Mouse (Mus musculus): ENCODE results near the gene Cd52. TPM values are rescaled to one million over a fixed set of nuclear protein-coding genes. Genes with fewer than 3 reads are reported as not detected.
A peak's percentile ranks its signal among the peaks of the same experiment; 100 is the strongest.

Gene Cd52
- polyA plus RNA-seq, 1 experiment from 2014 or later: 4.8 TPM

GRCm38 (mm10) chr4:134117012-134117411 lies 22.1 kb upstream of the Cd52 start:
- Histone ChIP-seq H3K27ac (no peak overlapping the region), H3K9me3 (replicated peaks) (no peaks in the 10 kb centered on the region), H3K36me3 (no peaks in the 10 kb centered on the region), H3K4me3 (no peak overlapping the region), H3K4me2 (replicated peaks) (no peak overlapping the region), H3K4me1 (no peaks in the 10 kb centered on the region), H3K9ac (no peak overlapping the region), H3K27me3 (no peaks in the 10 kb centered on the region)
- no peak for ATAC-seq (ENCODE audit: low FRiP score)
- 80% methylated on average over 8 of the region's 8 CpGs for whole genome bisulfite sequencing

GRCm38 (mm10) chr4:134116501-134116900 lies 21.6 kb upstream of the Cd52 start:
- no peak for ATAC-seq (ENCODE audit: low FRiP score)
- no peak overlapping the region for H3K4me2 ChIP-seq (replicated peaks)
- H3K4me3 ChIP-seq: no peak overlapping the region
- WGBS: 86% methylated on average over 2 of the region's 2 CpGs
- H3K27ac ChIP-seq: no peak overlapping the region
- H3K36me3 ChIP-seq: no peaks in the 10 kb centered on the region
- H3K9me3 ChIP-seq (replicated peaks): no peaks in the 10 kb centered on the region
- no peak overlapping the region for H3K9ac ChIP-seq
- no peaks in the 10 kb centered on the region for H3K27me3 ChIP-seq
- no peaks in the 10 kb centered on the region for H3K4me1 ChIP-seq

- 89% methylated on average over 16 of the region's 16 CpGs for WGBS
- Histone ChIP-seq H3K9ac (no peak overlapping the region), H3K4me1 (no peaks in the 10 kb centered on the region), H3K27ac (no peak overlapping the region), H3K27me3 (no peaks in the 10 kb centered on the region), H3K4me3 (no peak overlapping the region), H3K4me2 (replicated peaks) (no peak overlapping the region), H3K9me3 (replicated peaks) (no peaks in the 10 kb centered on the region), H3K36me3 (no peaks in the 10 kb centered on the region)
- no peak for ATAC-seq (ENCODE audit: low FRiP score)
Measured at GRCm38 (mm10) chr4:134115215-134116144, 20.6 kb upstream of the Cd52 start.

GRCm38 (mm10) chr4:134114038-134114437 lies 19.2 kb upstream of the Cd52 start:
- WGBS: 86% methylated on average over 4 of the region's 4 CpGs
- H3K27ac ChIP-seq: no peak overlapping the region

GRCm38 (mm10) chr4:134113356-134113994 lies 18.6 kb upstream of the Cd52 start:
- Histone ChIP-seq H3K4me1 (no peaks in the 10 kb centered on the region), H3K27me3 (no peaks in the 10 kb centered on the region), H3K27ac (no peak overlapping the region), H3K4me3 (no peak overlapping the region), H3K9ac (no peak overlapping the region), H3K9me3 (replicated peaks) (no peaks in the 10 kb centered on the region), H3K36me3 (no peaks in the 10 kb centered on the region), H3K4me2 (replicated peaks) (no peak overlapping the region)
- ATAC-seq (ENCODE audit: low FRiP score): no peak
- WGBS: 56% methylated on average over 10 of the region's 10 CpGs

More at GRCm38 (mm10) chr4:134114038-134114437, 19.2 kb upstream of the Cd52 start:
- no peak overlapping the region for H3K4me2 ChIP-seq (replicated peaks)
- ATAC-seq (ENCODE audit: low FRiP score): no peak
- H3K27me3 ChIP-seq: no peaks in the 10 kb centered on the region
- no peak overlapping the region for H3K4me3 ChIP-seq
- no peak overlapping the region for H3K9ac ChIP-seq
- no peaks in the 10 kb centered on the region for H3K36me3 ChIP-seq
- no peaks in the 10 kb centered on the region for H3K4me1 ChIP-seq
- H3K9me3 ChIP-seq (replicated peaks): no peaks in the 10 kb centered on the region

- Histone ChIP-seq H3K27me3 (no peaks in the 10 kb centered on the region), H3K9ac (no peak overlapping the region), H3K9me3 (replicated peaks) (no peaks in the 10 kb centered on the region), H3K4me2 (replicated peaks) (no peak overlapping the region), H3K4me3 (no peak overlapping the region), H3K4me1 (no peaks in the 10 kb centered on the region), H3K27ac (no peak overlapping the region), H3K36me3 (no peaks in the 10 kb centered on the region)
- 77% methylated on average over 6 of the region's 6 CpGs for WGBS
- no peak for ATAC-seq (ENCODE audit: low FRiP score)
Measured at GRCm38 (mm10) chr4:134112403-134112802, 17.5 kb upstream of the Cd52 start.

GRCm38 (mm10) chr4:134110653-134111052 lies 15.8 kb upstream of the Cd52 start:
- H3K4me2 ChIP-seq (replicated peaks): no peak overlapping the region
- H3K36me3 ChIP-seq: no peaks in the 10 kb centered on the region
- no peak overlapping the region for H3K4me3 ChIP-seq
- H3K27ac ChIP-seq: no peak overlapping the region
- no peaks in the 10 kb centered on the region for H3K27me3 ChIP-seq
- H3K9me3 ChIP-seq (replicated peaks): no peaks in the 10 kb centered on the region
- ATAC-seq (ENCODE audit: low FRiP score): no peak
- 45% methylated on average over 3 of the region's 3 CpGs for WGBS
- H3K9ac ChIP-seq: no peak overlapping the region
- no peaks in the 10 kb centered on the region for H3K4me1 ChIP-seq

GRCm38 (mm10) chr4:134108196-134108595 lies 13.3 kb upstream of the Cd52 start:
- no peaks in the 10 kb centered on the region for H3K9me3 ChIP-seq (replicated peaks)
- H3K36me3 ChIP-seq: no peaks in the 10 kb centered on the region
- no peak overlapping the region for H3K4me2 ChIP-seq (replicated peaks)
- no peaks in the 10 kb centered on the region for H3K4me1 ChIP-seq
- H3K4me3 ChIP-seq: no peak overlapping the region
- no peak for ATAC-seq (ENCODE audit: low FRiP score)
- WGBS: 51% methylated on average over 5 of the region's 5 CpGs
- no peak overlapping the region for H3K27ac ChIP-seq
- H3K9ac ChIP-seq: no peak overlapping the region
- H3K27me3 ChIP-seq: no peaks in the 10 kb centered on the region

GRCm38 (mm10) chr4:134107730-134108129 lies 12.8 kb upstream of the Cd52 start:
- 87% methylated on average over 7 of the region's 7 CpGs for WGBS
- Histone ChIP-seq H3K9me3 (replicated peaks) (no peaks in the 10 kb centered on the region), H3K4me2 (replicated peaks) (no peak overlapping the region), H3K36me3 (no peaks in the 10 kb centered on the region), H3K4me1 (peaks cover 2% of the 10 kb centered on the region; the same call in 1 of the 2 replicates), H3K4me3 (no peak overlapping the region), H3K27ac (no peak overlapping the region), H3K27me3 (no peaks in the 10 kb centered on the region), H3K9ac (no peak overlapping the region)
- no peak for ATAC-seq (ENCODE audit: low FRiP score)

GRCm38 (mm10) chr4:134106105-134106504 lies 11.2 kb upstream of the Cd52 start:
- Histone ChIP-seq H3K4me3 (no peak overlapping the region), H3K36me3 (no peaks in the 10 kb centered on the region), H3K9ac (no peak overlapping the region), H3K27me3 (no peaks in the 10 kb centered on the region), H3K9me3 (replicated peaks) (no peaks in the 10 kb centered on the region), H3K4me2 (replicated peaks) (no peak overlapping the region), H3K27ac (no peak overlapping the region), H3K4me1 (peaks cover 3% of the 10 kb centered on the region; the same call in 1 of the 2 replicates)
- ATAC-seq (ENCODE audit: low FRiP score): no peak
- WGBS: 77% methylated on average over 7 of the region's 7 CpGs

GRCm38 (mm10) chr4:134102742-134103119 lies 7.8 kb upstream of the Cd52 start:
- peak overlapping the region; percentile 75 for H3K4me2 ChIP-seq (replicated peaks)
- WGBS: 3% methylated on average over 20 of the region's 21 CpGs
- H3K27me3 ChIP-seq: no peaks in the 10 kb centered on the region
- H3K9me3 ChIP-seq (replicated peaks): no peaks in the 10 kb centered on the region
- peak overlapping the region; percentile 55 for H3K9ac ChIP-seq
- H3K27ac ChIP-seq: no peak overlapping the region
- peak overlapping the region; percentile 74 for H3K4me3 ChIP-seq
- H3K4me1 ChIP-seq: peaks cover 3% of the 10 kb centered on the region; the same call in 1 of the 2 replicates
- no peaks in the 10 kb centered on the region for H3K36me3 ChIP-seq
- ATAC-seq (ENCODE audit: low FRiP score): peak; percentile 75

GRCm38 (mm10) chr4:134101979-134102741 lies 7.3 kb upstream of the Cd52 start, which contains the start of gene Ubxn11:
Gene Ubxn11 (plus strand): TSS chr4:134102570.
- H3K27ac ChIP-seq: no peak within 1 kb of the TSS
- H3K4me2 ChIP-seq (replicated peaks): peak within 1 kb of the TSS; percentile 75
- WGBS: 17% methylated on average over 34 of the region's 34 CpGs
- no peaks in the 10 kb centered on the region for H3K9me3 ChIP-seq (replicated peaks)
- H3K4me3 ChIP-seq: peak within 1 kb of the TSS; percentile 74
- H3K36me3 ChIP-seq: no peaks in the 10 kb centered on the region
- H3K4me1 ChIP-seq: peaks cover 3% of the 10 kb centered on the region; the same call in 1 of the 2 replicates
- ATAC-seq (ENCODE audit: low FRiP score): peak; percentile 97
- H3K9ac ChIP-seq: peak within 1 kb of the TSS; percentile 55
- H3K27me3 ChIP-seq: no peaks in the 10 kb centered on the region
